Mouse (Mus musculus): ENCODE measurements around the gene Sbpl. TPM values are rescaled to one million over a fixed set of nuclear protein-coding genes. Genes with fewer than 3 reads are reported as not detected.
"Not testable (repeated sequence)": the region's sequence is repeated elsewhere in the genome, so short reads cannot be mapped to it uniquely, and the experiment has no call there.

Sbpl gene
- total RNA-seq, 2 experiments from 2014 or later: not detected

DNA sequence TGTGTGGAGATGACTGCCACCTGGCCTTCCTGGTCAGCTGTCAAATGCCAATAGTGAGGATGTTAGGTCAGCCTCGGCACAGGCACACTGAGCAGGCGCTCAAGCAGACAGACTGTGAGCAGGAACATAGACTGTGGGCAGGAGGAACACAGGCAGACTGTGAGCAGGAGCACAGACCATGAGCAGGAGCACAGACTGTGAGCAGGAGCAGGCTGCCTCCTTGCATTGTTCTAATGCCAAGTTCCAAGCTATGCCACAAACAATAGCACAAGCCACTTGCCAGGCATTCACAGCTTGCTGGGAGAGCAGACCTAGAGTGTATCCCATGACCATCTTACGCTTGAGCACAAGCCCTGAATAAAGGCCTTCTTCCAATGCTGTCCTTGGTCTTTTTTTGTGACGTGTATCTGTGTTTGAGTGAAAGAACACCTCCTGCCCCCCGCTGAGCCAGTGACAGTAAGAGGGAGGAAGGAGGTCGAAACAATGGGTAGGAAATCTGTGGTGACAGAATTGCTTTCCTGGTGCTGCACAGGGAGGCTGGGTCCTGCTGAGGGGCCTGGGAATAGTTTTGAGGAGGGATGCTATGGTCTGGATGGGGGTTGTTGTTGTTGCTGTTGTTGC, 10.8 kb upstream of the Sbpl start:
- no peak for ATAC-seq (replicated peaks; ENCODE audit: poor library complexity, severe bottlenecking)

DNA sequence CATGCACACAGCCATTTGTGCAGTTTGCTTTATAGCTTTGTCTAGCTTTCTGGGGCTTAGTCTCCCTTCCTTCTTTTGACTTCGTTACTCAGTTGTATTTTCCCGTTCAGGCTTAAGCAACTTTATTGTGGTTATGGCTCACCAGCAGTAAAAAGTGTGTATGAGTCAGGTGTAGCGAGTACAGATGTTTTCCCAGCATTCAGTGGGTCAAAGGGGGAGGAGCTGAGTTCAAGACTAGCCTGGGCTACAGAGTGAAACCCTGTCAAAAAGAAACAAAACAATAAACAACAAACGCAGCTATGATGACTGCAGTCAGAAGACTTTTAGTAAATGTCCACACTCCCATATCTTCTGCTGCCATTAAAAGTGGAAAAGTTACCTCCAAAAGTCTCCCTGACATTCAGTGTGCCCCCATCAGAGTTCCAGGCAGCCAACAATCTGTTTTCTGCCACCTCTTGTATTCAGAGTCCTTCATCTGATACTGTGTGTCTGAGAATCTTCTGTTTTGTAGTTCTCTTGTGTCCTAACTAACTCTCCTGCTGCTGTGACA, 6.6 kb upstream of the Sbpl start:
- peak; percentile 31; the same call in 1 of the 2 replicates for ATAC-seq (replicated peaks; ENCODE audit: poor library complexity, severe bottlenecking)

DNA sequence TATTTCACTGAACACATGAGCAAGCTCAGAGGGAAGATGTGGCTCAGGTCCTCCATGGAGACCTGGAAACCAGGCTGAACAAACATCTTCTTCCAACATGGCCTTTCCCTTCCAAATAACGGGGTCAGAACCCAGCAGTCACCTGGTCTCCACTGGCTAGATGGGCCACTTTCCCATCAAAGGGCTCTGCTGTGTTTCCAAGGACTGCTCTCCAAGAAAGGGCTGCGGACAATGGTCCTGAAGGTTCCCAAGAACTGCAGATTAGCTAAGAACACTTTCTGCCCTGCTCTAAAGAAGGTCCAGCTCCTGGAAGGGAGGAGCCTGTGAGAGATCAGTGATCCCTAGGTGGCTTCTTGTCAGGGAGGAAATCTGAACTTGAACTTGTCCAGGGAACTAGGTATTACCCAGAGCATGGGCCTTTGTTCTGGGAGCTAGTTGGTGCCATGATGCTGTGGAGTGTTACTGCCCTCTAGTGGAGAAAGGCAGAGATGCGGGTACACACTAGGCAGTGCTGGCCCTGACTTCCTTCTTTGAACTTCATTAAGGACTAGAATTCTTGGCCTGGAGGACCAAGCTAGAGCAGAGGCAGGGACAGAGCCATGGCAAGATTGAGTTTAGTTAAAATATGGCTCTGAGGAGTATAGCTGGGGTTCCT, 5.1 kb upstream of the Sbpl start:
- ATAC-seq (replicated peaks; ENCODE audit: poor library complexity, severe bottlenecking): peak; percentile 92

DNA sequence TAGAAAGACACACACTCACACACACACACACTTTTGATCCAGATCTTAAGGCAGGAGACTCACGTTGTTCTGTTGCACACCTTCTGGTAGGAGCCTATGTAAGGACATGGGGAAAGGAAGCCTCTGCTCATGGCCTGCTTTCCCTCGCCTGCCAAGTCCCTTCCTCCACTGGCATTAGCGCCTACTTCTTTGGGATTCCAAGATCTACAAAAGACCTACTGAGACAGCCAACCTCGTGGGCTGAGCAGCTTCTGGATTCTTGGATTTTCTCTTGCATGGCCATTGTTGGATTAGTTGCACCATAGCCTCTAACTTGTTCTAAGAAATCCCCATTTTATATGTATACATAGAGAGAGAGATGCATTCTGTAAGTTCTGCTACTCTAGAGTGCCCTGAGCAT, 4.2 kb downstream of the Sbpl start:
- ATAC-seq (replicated peaks; ENCODE audit: poor library complexity, severe bottlenecking): not testable (repeated sequence)

DNA sequence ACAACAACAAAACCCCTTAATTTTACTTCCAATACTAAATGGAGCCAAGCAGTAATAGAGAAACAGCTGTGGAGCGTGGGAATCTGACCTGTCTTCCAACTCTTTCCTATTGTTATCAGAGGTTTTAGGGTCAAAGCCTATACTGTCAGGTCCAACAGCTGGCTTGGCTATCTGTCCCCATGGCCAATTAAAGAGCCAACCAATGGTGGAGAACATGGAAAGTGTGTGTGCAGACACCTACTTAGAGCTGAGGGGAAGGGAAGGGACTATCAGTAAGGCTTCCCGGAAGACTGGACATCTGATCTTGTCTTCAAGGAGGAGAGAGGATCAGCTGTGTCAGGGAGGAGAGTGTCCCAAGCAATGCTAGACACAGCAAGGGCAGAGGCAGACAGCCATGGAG, 6.0 kb downstream of the Sbpl start:
- no peak for ATAC-seq (replicated peaks; ENCODE audit: poor library complexity, severe bottlenecking)

DNA sequence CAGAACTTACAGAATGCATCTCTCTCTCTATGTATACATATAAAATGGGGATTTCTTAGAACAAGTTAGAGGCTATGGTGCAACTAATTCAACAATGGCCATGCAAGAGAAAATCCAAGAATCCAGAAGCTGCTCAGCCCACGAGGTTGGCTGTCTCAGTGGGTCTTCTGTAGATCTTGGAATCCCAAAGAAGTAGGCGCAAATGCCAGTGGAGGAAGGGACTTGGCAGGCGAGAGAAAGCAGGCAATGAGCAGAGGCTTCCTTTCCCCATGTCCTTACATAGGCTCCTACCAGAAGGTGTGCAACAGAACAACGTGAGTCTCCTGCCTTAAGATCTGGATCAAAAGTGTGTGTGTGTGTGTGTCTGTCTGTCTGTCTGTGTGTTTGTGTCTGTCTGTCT, 7.6 kb downstream of the Sbpl start:
- ATAC-seq (replicated peaks; ENCODE audit: poor library complexity, severe bottlenecking): not testable (repeated sequence)

DNA sequence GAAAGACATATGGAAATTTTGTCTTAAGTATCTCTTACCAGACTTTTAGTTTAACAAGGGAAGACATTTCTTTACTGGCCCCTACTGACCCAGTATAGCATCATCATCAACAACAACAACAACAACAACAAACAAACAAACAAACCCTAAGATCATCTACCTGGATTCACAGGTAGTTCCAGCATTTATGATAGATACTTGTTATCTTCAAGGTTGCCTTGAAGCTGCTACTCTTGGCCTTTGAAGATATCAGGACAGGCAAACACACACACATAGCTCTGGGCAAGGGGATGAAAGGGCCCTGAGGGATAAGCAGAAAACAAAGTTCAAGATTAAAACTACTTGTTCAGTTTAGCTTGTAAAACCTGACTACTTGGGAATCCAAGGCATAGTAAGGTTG, 13.7 kb downstream of the Sbpl start, which contains the start of gene Sbp:
Sbp (plus strand) TSS at position 301 of the 400 bp plus-strand sequence.
- ATAC-seq (replicated peaks; ENCODE audit: poor library complexity, severe bottlenecking): no peak

DNA sequence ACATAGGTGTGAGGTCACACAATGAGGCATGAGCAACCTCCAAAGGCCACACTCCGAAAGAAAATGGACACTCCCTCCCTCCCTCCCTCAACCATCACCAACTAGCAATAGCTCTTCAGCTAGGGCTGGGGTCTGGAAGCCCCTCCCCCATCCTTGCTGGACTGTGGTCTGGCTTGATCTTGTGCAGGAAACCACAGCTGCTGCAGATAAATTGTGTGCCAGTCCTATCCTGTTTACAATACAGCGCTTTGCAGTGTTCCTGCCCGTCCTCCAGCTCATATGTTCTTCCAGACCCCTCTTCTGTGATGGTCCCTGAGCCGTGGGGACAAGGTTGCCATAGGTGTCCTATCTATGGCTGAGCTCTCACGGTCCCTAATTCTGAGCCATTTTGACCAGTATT, 23.9 kb downstream of the Sbpl start:
- ATAC-seq (replicated peaks; ENCODE audit: poor library complexity, severe bottlenecking): no peak

DNA sequence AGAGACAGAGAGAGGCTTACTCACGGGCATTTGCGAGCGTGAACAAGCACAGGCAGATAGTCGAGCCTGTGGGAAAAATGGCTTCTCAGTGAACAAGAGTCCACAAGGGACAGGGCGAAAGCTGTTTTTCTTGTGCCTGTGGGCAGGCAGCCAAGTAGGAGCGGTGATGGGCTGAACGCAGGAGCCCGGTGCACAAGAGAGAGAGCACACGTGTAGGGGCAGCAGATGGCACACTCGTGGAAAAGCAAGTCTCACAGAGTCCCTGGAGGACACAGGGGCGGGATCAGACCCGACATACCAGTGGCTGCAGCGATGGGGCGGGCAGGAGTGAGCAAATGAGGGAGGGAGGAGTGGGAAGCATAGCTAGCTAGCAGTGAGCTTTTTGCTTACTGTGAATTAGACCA, 30.0 kb downstream of the Sbpl start:
- ATAC-seq (replicated peaks; ENCODE audit: poor library complexity, severe bottlenecking): peak; percentile 46

DNA sequence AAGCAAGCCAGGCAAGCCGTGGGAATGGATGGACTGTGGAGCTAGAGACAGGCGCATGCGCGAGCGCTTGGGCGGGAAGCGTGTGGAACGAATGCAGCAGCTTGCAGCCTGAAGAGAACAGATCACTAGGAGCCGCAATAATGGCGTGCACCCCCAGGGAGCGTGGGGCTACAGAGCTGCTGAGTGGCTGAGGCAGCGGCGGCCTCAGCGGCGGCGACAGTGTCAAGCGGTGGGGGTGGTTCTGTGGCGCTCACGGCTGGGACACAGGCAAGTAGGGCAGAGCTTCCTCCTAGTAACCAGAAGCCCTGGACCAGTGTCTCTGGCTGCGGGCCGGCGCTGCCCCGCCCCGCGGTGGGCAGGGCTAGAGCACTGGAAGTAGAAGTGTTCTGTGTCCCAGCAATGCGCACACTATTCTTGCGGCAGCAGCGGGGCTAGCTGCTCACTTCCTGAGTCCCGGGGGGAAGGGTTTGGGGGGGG, 30.5 kb downstream of the Sbpl start:
- ATAC-seq (replicated peaks; ENCODE audit: poor library complexity, severe bottlenecking): peak; percentile 98

DNA sequence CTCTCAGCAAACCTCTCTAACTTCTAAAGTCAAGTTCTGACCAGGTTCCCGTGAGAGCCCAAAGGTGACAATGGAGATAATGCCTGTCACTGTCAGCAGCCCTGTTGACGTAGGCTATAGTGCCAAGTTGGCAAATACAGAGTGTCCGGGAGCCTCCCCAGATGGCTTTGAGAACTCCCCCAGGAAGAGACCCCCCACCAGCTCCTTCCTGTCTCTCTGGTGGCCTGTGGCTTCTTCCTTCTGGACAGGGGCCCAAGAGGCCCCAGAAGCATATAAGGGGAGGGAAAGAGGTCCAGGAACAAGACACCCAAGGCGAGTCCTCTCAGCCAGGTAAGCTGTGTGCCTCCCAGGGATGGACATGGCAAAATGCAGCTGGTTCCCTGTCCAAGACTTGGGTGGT, 37.9 kb downstream of the Sbpl start, which contains the start of gene Dcpp3:
Dcpp3 (plus strand) TSS at position 301 of the 400 bp plus-strand sequence.
- not testable (repeated sequence) for ATAC-seq (replicated peaks; ENCODE audit: poor library complexity, severe bottlenecking)

Other genes starting within 250 kb of the Sbpl start
- gene 1520401A03Rik, start 232.5 kb downstream of the Sbpl start, total RNA-seq (2014; fragmentation: Nextera tagmentation): not detected in 2 replicates
- gene 1520401A03Rik, start 232.5 kb downstream of the Sbpl start, total RNA-seq (2017): not detected in 2 replicates
- gene Pkmyt1, start 228.9 kb downstream of the Sbpl start, total RNA-seq (2014; fragmentation: Nextera tagmentation): 63.7 and 86.7 TPM in 2 replicates
- 22.0 and 24.3 TPM in 2 replicates for gene Pkmyt1, start 228.9 kb downstream of the Sbpl start, total RNA-seq (2017)
- gene Paqr4, start 214.4 kb downstream of the Sbpl start, total RNA-seq (2014; fragmentation: Nextera tagmentation): 0.69 and 2.4 TPM in 2 replicates
- 2.2 and 2.5 TPM in 2 replicates for gene Paqr4, start 214.4 kb downstream of the Sbpl start, total RNA-seq (2017)
- not detected in 2 replicates for gene Kremen2, start 209.4 kb downstream of the Sbpl start, total RNA-seq (2014; fragmentation: Nextera tagmentation)
- not detected in 2 replicates for gene Kremen2, start 209.4 kb downstream of the Sbpl start, total RNA-seq (2017)
- gene Flywch1, start 183.7 kb downstream of the Sbpl start, total RNA-seq (2014; fragmentation: Nextera tagmentation): 10.3 and 17.5 TPM in 2 replicates
- 15.2 and 22.4 TPM in 2 replicates for gene Flywch1, start 183.7 kb downstream of the Sbpl start, total RNA-seq (2017)
- 0.80 and 7.2 TPM in 2 replicates for gene Flywch2, start 169.2 kb downstream of the Sbpl start, total RNA-seq (2014; fragmentation: Nextera tagmentation)
- gene Flywch2, start 169.2 kb downstream of the Sbpl start, total RNA-seq (2017): 0.30 TPM in 1 of 2 replicates, not detected in the other
- gene Srrm2, start 164.7 kb downstream of the Sbpl start, total RNA-seq (2014; fragmentation: Nextera tagmentation): 563 and 623 TPM in 2 replicates
- 126 TPM in 2 replicates for gene Srrm2, start 164.7 kb downstream of the Sbpl start, total RNA-seq (2017)
- 318 and 455 TPM in 2 replicates for gene Elob, start 126.1 kb downstream of the Sbpl start, total RNA-seq (2014; fragmentation: Nextera tagmentation)
- 124 and 129 TPM in 2 replicates for gene Elob, start 126.1 kb downstream of the Sbpl start, total RNA-seq (2017)
- gene Prss33, start 119.2 kb downstream of the Sbpl start, total RNA-seq (2014; fragmentation: Nextera tagmentation): not detected in 2 replicates
- gene Prss33, start 119.2 kb downstream of the Sbpl start, total RNA-seq (2017): not detected in 2 replicates
- not detected in 2 replicates for gene Prss32, start 111.4 kb downstream of the Sbpl start, total RNA-seq (2014; fragmentation: Nextera tagmentation)
- gene Prss32, start 111.4 kb downstream of the Sbpl start, total RNA-seq (2017): not detected in 2 replicates
- not detected in 2 replicates for gene Prss41, start 111.1 kb downstream of the Sbpl start, total RNA-seq (2014; fragmentation: Nextera tagmentation)
- not detected in 2 replicates for gene Prss41, start 111.1 kb downstream of the Sbpl start, total RNA-seq (2017)
- not detected in 2 replicates for gene Prss21, start 87.2 kb downstream of the Sbpl start, total RNA-seq (2014; fragmentation: Nextera tagmentation)
- gene Prss21, start 87.2 kb downstream of the Sbpl start, total RNA-seq (2017): not detected in 2 replicates
- gene Dcpp1, start 74.4 kb downstream of the Sbpl start, total RNA-seq (2014; fragmentation: Nextera tagmentation): not detected in 2 replicates
- not detected in 2 replicates for gene Dcpp1, start 74.4 kb downstream of the Sbpl start, total RNA-seq (2017)
- gene Dcpp2, start 74.4 kb downstream of the Sbpl start, total RNA-seq (2014; fragmentation: Nextera tagmentation): not detected in 2 replicates
- gene Dcpp2, start 74.4 kb downstream of the Sbpl start, total RNA-seq (2017): not detected in 2 replicates
- gene Dcpp3, start 37.8 kb downstream of the Sbpl start, total RNA-seq (2014; fragmentation: Nextera tagmentation): not detected in 2 replicates
- gene Dcpp3, start 37.8 kb downstream of the Sbpl start, total RNA-seq (2017): not detected in 2 replicates
- gene Sbp, start 13.6 kb downstream of the Sbpl start, total RNA-seq (2014; fragmentation: Nextera tagmentation): not detected in 2 replicates
- not detected in 2 replicates for gene Sbp, start 13.6 kb downstream of the Sbpl start, total RNA-seq (2017)
- gene Prss30, start 25.3 kb upstream of the Sbpl start, total RNA-seq (2014; fragmentation: Nextera tagmentation): not detected in 2 replicates
- not detected in 2 replicates for gene Prss30, start 25.3 kb upstream of the Sbpl start, total RNA-seq (2017)
- not detected in 2 replicates for gene Prss22, start 42.8 kb upstream of the Sbpl start, total RNA-seq (2014; fragmentation: Nextera tagmentation)
- not detected in 2 replicates for gene Prss22, start 42.8 kb upstream of the Sbpl start, total RNA-seq (2017)
- gene Prss27, start 82.9 kb upstream of the Sbpl start, total RNA-seq (2014; fragmentation: Nextera tagmentation): not detected in 2 replicates
- not detected in 2 replicates for gene Prss27, start 82.9 kb upstream of the Sbpl start, total RNA-seq (2017)
- 13.5 and 19.1 TPM in 2 replicates for gene Kctd5, start 118.2 kb upstream of the Sbpl start, total RNA-seq (2014; fragmentation: Nextera tagmentation)
- gene Kctd5, start 118.2 kb upstream of the Sbpl start, total RNA-seq (2017): 19.7 and 20.1 TPM in 2 replicates
- gene Pdpk1, start 195.7 kb upstream of the Sbpl start, total RNA-seq (2014; fragmentation: Nextera tagmentation): 32.4 and 33.0 TPM in 2 replicates
- 34.7 and 39.4 TPM in 2 replicates for gene Pdpk1, start 195.7 kb upstream of the Sbpl start, total RNA-seq (2017)
- gene Amdhd2, start 208.5 kb upstream of the Sbpl start, total RNA-seq (2014; fragmentation: Nextera tagmentation): 60.4 and 63.2 TPM in 2 replicates
- 54.4 and 66.4 TPM in 2 replicates for gene Amdhd2, start 208.5 kb upstream of the Sbpl start, total RNA-seq (2017)
- gene Atp6v0c, start 214.4 kb upstream of the Sbpl start, total RNA-seq (2014; fragmentation: Nextera tagmentation): 422 and 477 TPM in 2 replicates
- 134 and 143 TPM in 2 replicates for gene Atp6v0c, start 214.4 kb upstream of the Sbpl start, total RNA-seq (2017)

Measured in granulocyte monocyte progenitor cell, adult 5-6 weeks (primary cell).